Mouse (Mus musculus) kidney, postnatal 4 days (tissue): ENCODE measurements at regions not wholly inside any gene's neighbourhood (a gene's known extent, or its start where the extent isn't known, plus 50 kb on each side); places are given as distances from the start of the nearest gene placed in this dataset.

ENCODE experiments used
- DNase-seq, 2 experiments: peaks; one replicate each; pipeline ENCODE4 v3.0.0; 2021; ENCODE audit warnings: mixed read lengths in 2 of 2

GRCm38 (mm10) chr4:33552856-33553255, 242.7 kb downstream of the Rngtt start:
- DNase-seq = peak; percentile 33 to 42

GRCm38 (mm10) chr4:33554606-33555005, 244.5 kb downstream of the Rngtt start:
- DNase-seq = no peak

- peak in 1 of 2 experiments; percentile 32 for DNase-seq
Observed at GRCm38 (mm10) chr4:33555231-33555933, 245.3 kb downstream of the Rngtt start.

DNA sequence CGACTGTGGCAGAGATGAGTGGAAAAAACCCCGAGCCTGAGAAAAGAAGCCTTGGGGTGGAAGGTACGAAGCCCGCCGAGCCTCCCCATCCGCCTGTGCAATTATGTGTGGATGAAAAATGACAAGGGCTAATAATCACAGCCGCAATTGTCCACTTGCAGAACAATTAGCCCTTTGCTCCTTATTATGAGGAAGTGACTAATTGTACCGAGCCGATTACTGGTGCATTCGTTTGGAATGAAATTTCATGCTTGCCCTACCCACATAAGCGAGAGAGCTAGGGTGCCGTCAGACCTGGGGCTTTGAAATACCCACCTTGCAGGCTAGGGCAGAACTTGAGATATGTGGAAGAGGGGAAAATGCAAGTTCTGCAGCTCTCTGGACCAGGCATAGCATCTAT, 245.9 kb downstream of the Rngtt start:
- no peak for DNase-seq

- peak; percentile 43 to 56 for DNase-seq
Observed at GRCm38 (mm10) chr4:33556661-33557540, 246.8 kb downstream of the Rngtt start.

- DNase-seq = no peak
Observed at GRCm38 (mm10) chr4:33570274-33570673, 260.2 kb downstream of the Rngtt start.

GRCm38 (mm10) chr4:33571351-33571750, 261.2 kb downstream of the Rngtt start:
- DNase-seq = no peak

DNA sequence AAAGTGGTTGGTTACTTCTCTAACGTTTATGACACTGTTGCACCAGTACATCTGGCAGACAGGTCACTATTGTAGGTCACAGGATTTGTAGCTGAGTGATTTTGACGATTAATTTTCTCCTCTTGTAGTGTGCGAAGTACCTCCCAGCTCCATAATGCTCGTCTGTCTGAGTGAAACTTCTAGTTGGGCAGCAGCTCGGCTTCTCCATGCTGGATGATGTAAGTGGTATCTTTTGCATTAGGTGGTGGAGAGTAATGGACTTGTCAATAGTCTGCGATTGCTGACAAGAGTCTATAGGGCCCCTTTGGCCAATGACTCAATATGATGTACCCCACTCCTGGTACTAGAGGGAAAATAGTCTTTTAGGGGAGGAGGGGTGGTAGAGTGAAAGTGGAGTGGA, 267.5 kb downstream of the Rngtt start:
- no peak for DNase-seq

DNA sequence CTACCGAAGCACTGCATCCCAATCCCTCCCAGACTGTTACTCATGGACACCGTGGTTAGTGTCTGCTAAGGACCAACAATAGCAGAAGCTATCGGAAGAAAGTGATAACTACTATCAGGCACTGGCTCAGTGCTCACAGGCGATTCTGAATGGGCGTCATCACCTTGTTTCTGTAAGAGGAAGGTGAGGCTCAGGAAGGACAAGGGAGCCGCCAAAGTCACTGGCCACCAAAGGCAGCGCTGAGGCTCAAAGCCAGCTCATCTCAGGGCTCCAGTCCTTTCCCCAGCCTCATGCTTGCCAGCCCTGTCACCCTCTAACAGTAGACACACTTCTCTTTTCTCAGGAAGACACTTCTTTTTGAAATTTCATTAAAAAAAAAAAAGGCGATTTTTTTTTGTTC, 270.4 kb downstream of the Rngtt start:
- DNase-seq = no peak

DNA sequence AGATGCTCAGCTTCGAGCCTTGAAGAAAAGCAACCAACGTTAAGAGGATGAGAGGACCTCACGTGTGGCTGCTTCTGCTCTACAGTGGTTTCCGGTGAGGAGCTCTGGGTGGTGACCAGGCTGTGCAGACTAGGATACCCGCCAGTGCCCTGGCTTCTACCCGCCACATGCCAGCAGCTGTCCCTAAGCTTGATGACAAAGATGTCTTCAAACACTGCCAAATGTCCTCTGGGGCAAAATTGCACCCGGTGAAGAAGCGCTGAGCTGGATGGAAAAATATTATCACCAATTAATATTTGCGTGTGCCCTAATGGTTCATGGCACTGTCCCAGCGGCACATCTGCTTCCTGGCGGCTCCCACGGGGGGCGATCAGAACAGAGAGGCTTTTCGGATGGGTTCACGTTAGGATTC, 271.1 kb downstream of the Rngtt start:
- DNase-seq = no peak

DNA sequence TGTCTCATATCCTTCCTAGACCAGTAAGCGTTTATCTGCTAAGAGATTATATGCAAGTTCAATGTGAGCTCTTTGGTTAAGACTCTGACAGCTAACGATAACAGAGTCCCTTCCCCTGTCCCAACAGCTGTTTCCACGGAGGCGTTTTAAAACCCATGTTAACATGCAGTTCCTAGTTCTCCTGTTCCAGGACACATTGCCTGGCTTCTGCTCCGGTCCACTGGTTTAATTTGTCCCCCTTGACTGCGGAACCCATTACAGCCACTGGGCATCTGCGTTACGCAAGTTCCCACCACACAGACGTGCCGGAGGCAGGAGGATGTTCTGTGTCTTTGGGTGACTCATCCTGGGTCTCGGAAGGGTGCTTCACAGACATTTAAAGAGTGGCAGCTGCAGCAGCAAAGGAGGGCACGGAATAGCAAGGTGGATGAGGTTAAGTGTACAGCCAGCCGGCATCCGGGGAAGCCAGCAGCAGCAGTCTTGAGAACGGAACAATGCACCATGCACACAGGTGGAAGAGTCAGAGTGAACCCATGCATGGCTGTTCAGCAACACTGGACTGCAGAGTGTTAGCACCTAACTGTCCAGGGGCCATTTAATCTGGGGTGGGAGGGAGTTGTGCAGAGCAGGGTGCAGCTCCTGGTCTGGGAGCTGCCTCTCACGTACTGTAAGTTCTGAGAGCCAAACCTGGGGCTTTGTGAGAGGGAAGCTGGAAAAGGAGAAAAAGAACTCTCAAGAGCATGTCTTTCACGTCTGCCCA, 271.8 kb downstream of the Rngtt start:
- peak; percentile 31 to 59 for DNase-seq

DNA sequence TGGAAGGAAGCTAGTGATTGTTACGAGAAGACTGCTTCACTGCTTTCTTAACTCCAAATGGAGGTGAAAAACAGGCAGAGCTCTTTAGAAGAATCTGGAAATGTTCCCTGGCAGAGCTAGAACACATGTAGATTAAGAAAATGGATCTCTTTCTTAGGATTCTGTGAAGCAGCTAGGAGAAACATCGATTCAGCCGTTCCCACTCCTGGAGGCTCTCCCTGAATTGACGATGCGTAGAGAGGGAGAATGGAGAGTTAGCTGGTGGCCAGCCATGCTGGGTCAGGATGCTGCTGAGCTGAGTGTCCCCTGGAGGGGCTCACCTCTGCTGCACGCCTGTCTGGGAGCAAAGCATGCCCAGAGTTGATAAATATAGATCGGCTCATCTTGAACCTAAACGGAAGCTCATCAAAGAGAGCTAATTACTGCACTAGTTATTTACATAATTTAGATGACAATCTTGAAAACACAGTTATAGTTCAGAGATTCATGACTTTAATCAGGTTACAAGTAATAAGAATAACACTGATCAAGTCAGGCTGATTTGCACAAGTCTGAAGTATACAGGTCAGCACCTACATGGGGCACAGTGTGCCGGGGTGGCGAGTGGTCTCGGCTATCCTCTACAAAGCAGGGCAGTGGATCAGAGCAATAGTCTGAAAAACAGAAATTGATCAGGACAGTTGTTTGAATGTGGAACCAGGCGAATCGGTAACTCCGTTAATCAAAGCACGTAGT, 273.0 kb downstream of the Rngtt start:
- DNase-seq = no peak

DNA sequence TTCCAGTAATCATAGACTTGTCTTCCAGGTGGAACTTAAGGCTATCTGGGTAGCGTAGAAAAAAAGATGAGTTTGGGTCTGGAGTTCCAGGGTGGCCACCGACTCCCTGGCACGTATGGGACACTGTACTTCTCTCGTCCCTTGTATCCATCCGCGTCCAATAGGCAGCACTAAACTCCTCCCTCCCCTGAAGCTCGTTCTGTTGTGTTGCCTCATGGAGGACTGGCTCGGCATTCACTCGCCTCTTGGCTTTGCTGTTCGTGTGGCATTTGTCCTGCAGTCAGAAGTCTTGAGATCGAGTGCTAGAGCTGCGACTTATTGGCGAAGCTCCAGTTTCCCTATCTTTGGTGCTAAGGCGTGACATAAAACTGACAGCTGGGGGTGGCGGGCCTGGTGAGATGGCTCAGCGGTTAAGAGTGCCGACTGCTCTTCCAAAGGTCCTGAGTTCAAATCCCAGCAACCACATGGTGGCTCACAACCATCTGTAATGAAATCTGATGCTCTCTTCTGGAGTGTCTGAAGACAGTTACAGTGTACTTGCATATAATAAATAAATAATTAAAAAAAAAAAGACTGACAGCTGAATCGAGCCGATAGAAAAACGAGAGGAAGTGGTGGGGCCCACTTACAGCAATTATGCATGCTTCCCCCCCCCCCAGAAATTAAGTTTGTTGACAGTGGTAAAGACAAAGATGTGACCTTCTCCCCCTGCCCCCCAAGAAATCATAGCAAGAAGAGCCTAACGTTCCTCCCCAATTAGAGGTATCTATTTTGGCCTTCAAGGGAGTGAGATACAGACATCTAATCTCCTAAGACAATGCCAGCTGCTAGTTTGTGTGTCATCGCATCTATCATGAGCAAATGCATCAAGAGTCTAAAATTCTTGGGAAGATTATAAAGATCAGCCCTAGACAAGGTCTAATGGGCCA, 274.1 kb downstream of the Rngtt start:
- no peak for DNase-seq

DNA sequence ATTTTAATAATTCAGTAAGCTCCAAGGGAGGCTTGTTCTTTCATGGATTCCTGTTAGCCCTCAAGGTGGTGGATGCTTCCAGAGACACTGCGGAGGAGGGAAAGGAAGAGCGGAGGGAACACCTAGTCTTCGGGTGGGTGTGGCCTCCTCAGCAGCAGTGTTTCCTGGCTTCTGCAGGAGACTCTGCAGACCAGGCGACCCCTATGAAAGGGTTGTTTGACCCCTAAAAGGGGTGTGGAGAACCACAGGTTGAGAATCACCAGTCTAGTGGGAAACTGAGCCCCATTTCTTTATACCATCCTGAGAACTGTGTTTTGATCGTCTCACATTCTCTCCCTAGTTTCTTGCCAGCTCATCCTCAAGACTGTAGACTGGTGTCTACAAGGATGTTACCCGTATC, 275.7 kb downstream of the Rngtt start:
- no peak for DNase-seq

DNA sequence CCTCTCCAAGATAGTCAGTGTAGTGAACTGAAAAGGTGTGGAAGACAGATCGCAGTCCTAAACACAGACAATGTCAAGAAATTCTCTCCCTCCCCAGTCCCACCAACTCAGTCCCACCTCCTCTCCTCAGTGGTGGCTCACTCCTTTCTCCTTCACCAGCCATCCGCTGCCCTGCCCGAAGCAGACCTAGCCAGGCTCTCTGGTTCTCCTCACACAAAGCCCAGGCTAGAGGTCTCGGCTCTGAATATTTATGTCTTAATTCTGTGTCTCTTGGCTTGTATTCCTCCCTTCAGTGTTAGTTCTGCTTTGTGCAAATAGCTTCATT, 276.1 kb downstream of the Rngtt start:
- no peak for DNase-seq

DNA sequence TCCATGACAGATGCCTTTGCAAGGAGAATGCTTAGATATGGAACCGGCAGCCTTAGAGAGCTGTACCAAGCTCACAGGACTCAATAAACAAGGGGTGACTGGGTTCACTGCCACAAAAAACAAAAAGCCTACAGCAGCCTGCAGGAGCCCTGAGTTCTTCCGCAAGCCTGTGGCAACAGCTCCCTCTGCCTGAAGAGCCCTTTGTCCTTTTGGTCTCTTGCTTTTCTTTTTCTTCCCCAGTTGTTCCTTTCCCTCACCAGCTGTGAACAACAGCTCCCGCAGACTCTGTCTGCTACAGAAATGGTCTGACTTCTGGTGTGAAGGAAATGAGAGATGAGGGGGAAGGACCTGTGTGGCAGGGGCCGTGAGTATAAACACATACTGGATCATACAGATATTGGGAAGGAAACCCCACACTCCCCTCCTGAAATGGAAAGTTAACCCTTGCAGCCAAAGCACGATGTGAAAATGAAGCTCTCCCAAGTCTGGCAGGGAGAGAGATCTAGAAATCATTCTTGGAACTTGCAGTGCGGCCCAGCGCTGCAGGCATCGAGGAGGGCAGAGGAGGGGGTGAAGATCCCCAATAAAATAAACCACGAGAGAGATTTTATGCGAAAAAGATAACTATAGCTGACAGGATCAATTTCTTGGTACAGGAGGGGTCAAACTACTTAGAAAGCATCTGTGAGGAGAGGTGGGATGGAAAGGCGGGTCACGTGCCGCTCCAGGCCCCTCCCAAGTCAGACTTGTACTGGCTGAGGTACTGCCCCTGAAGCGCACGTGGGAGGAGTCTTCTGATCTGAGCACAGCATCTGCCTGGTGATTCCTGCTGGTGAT, 276.7 kb downstream of the Rngtt start:
- DNase-seq = peak; percentile 65 to 74

- no peak for DNase-seq
Observed at GRCm38 (mm10) chr4:33587666-33588065, 277.6 kb downstream of the Rngtt start.

DNA sequence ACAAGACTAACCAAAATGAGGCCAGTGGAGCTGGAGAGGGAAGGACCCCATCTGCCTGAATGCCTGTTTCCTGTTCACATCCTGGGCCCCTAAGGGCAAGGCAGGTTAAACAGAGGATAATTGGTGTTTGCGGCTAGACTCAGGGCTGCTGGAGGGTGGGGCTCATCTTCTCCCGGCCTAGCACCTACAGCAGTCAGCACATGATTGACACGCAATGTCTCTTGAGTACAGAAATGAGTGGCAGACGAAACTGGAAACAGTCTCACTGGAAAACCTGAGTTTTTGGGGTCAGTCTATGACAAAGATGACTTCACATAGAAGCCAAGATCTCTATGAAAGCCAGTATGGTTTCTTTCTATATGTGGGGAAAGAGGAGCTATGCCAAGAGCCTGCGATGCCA, 278.0 kb downstream of the Rngtt start:
- no peak for DNase-seq

DNA sequence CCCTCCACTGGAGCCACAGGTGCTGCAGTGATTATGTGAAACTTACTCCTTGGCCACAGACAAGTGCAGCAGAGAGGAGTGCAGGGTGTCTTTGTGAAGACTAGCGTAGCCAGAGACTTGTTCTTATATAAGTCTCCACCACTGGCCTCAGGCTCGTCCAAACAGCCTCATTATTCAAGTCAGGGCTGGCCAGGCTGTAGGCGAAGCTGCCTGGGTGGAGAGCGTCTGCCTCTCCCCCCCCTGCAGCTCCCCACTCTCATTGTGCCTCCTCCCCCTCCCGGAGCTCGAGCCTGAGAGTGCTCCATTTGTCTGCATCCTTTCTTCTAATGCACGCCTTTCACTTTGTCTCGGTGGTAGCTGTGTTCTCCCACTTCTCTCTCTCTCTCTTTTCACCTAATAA, 279.1 kb downstream of the Rngtt start:
- peak in 1 of 2 experiments; percentile 28 for DNase-seq

DNA sequence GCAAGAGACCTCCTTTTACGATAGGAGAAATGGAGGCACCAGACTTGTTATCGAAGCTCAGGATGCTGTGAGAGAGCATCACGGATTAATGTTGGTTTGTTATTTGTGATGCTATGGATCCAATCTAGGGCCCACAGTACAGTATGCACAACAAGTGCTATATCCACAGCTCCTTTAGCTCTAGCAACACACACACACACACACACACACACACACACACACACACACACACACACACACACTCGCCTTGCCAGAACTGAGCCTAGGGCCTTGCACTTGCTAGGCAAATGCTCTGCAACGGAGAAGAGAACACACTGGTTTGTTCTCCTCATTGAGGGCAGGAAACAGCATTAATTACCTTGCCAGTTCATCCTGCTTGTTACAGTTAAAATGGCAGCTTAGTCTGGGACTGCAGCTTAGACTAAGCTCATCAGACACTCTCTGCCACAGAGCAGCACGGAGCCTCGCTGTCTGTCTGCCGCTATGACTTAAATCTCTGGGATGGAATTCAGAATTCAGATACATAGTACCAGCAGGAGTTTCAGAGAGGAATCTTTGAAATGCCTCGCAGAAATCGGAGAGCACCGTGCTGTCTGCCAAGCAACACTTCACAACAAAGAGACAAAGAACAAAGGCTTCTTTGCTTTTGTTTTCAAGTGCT, 285.0 kb downstream of the Rngtt start:
- no peak for DNase-seq
